Mouse (Mus musculus) forebrain, embryonic 11.5 days (tissue): Measurements from ENCODE around the gene Atg9a. TPM values are rescaled to one million over a fixed set of nuclear protein-coding genes. Genes with fewer than 3 reads are reported as not detected.

Experiments
- ATAC-seq: fragments of 200-750 bp; cut with Nextera tagmentation; replicated peaks from 2 replicates; pipeline ENCODE4 v1.8.0; 2017; ENCODE audit warnings: moderate TSS enrichment; ENCODE audit not compliant: low FRiP score
- DNase-seq: peaks from one replicate; pipeline ENCODE4 v3.0.0-alpha.2; 2017; ENCODE audit warnings: low spot score
- H3K27ac ChIP-seq: fragments of 300-500 bp; sonication (generic); 2 replicates; pipeline ENCODE4 v1.5.1; 2014; ENCODE audit warnings: low read depth, low read length
- H3K27me3 ChIP-seq: fragments of 300-500 bp; sonication (generic); 2 replicates; pipeline ENCODE4 v1.6.1; 2014; ENCODE audit warnings: mild to moderate bottlenecking, low read length, mixed read lengths; ENCODE audit not compliant: control insufficient read depth, insufficient read depth
- H3K36me3 ChIP-seq: fragments of 300-500 bp; sonication (generic); 2 replicates; pipeline ENCODE4 v1.6.1; 2014; ENCODE audit warnings: mild to moderate bottlenecking, low read length, moderate library complexity, mixed read lengths; ENCODE audit not compliant: control insufficient read depth, insufficient read depth
- H3K4me1 ChIP-seq: fragments of 300-500 bp; sonication (generic); replicated peaks from 2 replicates; pipeline ENCODE4 v1.6.1; 2014; ENCODE audit warnings: low read length, mixed read lengths; ENCODE audit not compliant: control insufficient read depth, insufficient read depth
- H3K4me2 ChIP-seq: fragments of 300-500 bp; sonication (generic); 2 replicates; pipeline ENCODE4 v1.6.1; 2014; ENCODE audit warnings: low read depth, mild to moderate bottlenecking, low read length, moderate library complexity, mixed read lengths; ENCODE audit not compliant: severe bottlenecking
- H3K4me3 ChIP-seq: fragments of 300-500 bp; sonication (generic); 2 replicates; pipeline ENCODE4 v1.5.1; 2014; ENCODE audit warnings: low read depth, low read length
- H3K9ac ChIP-seq: fragments of 300-500 bp; sonication (generic); 2 replicates; pipeline ENCODE4 v1.6.1; 2014; ENCODE audit warnings: low read length
- H3K9me3 ChIP-seq: fragments of 300-500 bp; sonication (generic); 2 replicates; pipeline ENCODE4 v1.6.1; 2016; ENCODE audit warnings: low read length, mixed read lengths; ENCODE audit not compliant: control insufficient read depth
- WGBS: fragments of 180-500 bp; shearing (Covaris S2); extraction: QIAGEN DNeasy Blood & Tissue Kit; methylation state at CpG from one replicate; pipeline ENCODE4 v1.1.7; 2014; 5-methylcytosine and 5-hydroxymethylcytosine counted together
- polyA plus RNA-seq: library from polyadenylated mRNA; unstranded; fragments of >200 nt; fragmentation: Nextera tagmentation; extraction: Ambion mirVana; gene quantifications from 2 replicates; pipeline ENCODE4 v1.2.1, GENCODE M21; 2014

Gene Atg9a
- polyA plus RNA-seq, 1 experiment from 2014 or later = 23.5 TPM

DNA sequence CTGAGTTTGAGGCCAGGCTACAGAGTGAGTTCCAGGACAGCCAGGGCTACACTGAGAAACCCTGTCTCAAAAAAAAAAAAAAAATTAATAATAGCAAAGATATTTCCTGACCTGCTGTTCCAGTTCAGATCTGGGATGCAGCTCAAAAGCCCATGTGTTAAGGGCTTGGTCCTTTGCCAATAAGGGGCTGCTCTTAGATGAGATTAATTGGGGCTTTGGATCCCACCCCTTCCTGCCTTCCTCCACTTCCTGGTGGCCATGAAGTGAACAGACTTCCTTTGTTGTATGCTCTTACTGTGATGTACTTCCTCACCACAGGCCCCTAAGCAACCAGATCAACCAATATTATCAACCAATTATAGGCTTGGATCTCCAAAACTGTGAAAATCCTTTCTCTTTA is 4.9 kb downstream of the Atg9a start:
- peaks cover 5% of the 10 kb centered on the region; the same call in 1 of the 2 replicates for H3K4me1 ChIP-seq
- H3K27me3 ChIP-seq = no peaks in the 10 kb centered on the region
- H3K4me3 ChIP-seq = no peak overlapping the region
- DNase-seq (no peak), ATAC-seq (no peak)
- no peak overlapping the region for H3K9ac ChIP-seq
- no peaks in the 10 kb centered on the region for H3K9me3 ChIP-seq
- no peaks in the 10 kb centered on the region; the same call in 1 of the 2 replicates for H3K36me3 ChIP-seq
- no peak overlapping the region for H3K27ac ChIP-seq
- H3K4me2 ChIP-seq = no peak overlapping the region

DNA sequence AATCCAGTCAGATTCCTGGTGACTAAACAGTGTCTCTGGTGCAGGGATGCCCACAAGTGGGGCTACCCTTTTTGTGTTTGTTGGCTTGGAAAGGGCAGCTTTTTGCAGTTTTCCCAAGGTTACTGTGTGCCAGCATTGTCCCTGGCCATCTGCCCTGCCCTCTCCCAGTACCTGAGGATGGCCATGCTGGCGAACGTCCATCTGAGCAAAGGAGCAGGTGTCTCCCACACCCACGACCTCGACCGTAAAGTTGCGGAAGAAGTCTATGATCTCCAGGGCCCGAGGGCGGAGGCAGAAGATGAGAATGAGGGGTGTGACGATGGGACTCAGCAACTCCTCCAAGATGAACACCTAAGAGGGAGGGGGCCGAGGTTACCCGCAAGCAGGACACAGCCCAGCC is 6.5 kb downstream of the Atg9a start:
- H3K27me3 ChIP-seq = no peaks in the 10 kb centered on the region
- peak; percentile 6 for DNase-seq
- no peaks in the 10 kb centered on the region for H3K9me3 ChIP-seq
- H3K36me3 ChIP-seq = no peaks in the 10 kb centered on the region; the same call in 1 of the 2 replicates
- no peak overlapping the region for H3K27ac ChIP-seq
- H3K4me2 ChIP-seq = no peak overlapping the region
- H3K4me3 ChIP-seq = no peak overlapping the region
- no peak overlapping the region for H3K9ac ChIP-seq
- 95% methylated on average over 11 of the region's 11 CpGs for WGBS
- no peak for ATAC-seq
- H3K4me1 ChIP-seq = no peaks in the 10 kb centered on the region; the same call in 1 of the 2 replicates

DNA sequence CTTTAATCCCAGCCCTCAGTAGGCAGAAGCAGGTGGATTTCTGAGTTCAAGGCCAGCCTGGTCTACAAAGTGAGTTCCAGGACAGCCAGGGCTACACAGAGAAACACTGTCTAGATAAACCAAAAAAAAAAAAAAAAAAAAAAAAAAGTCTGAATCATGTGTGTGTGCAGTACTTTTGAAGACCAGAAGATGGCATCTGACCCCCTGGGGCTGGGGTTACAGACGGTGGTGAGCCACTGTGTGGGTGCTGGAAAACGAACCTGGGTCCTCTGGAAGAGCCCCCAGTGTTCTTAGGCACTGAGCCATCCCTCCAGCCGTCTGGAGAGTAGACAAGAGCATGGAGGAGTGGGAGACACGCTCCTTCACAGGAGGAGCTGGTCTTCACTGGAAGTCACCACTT is 9.8 kb downstream of the Atg9a start:
- Histone ChIP-seq H3K4me3 (no peak overlapping the region), H3K4me2 (no peak overlapping the region), H3K4me1 (peaks cover 8% of the 10 kb centered on the region; the same call in 1 of the 2 replicates), H3K9ac (no peak overlapping the region), H3K27ac (no peak overlapping the region), H3K36me3 (no peaks in the 10 kb centered on the region; the same call in 1 of the 2 replicates), H3K27me3 (no peaks in the 10 kb centered on the region), H3K9me3 (no peaks in the 10 kb centered on the region)
- WGBS = 79% methylated on average over 4 of the region's 4 CpGs
- no peak for ATAC-seq
- no peak for DNase-seq

DNA sequence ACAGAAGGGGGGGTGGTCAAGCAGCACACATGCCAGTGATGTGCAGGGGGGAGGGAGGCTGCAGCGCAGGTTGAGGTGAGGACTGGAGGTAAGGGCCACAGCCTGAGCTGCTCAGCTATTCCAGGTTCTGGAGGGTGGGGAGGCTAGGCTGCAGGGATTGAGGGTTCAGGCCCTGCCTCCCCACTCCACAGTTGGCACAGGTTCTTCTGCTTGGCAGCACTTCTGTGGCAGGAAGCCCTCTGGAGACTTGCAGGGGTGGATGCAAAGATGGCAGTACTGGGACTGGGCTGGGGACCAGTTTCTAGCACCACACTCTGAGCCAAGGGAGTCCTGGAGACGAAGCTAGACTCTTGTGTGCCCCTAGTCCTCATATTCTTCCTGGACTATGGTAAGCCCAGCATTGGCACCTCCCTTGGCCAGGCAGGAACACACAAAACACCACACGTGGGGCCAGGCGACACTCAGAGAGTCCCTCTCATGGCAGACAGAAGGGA is 10.6 kb downstream of the Atg9a start:
- Histone ChIP-seq H3K9ac (no peak overlapping the region), H3K36me3 (no peaks in the 10 kb centered on the region; the same call in 1 of the 2 replicates), H3K4me2 (no peak overlapping the region), H3K27ac (no peak overlapping the region), H3K4me3 (no peak overlapping the region), H3K4me1 (peaks cover 8% of the 10 kb centered on the region; the same call in 1 of the 2 replicates), H3K9me3 (no peaks in the 10 kb centered on the region), H3K27me3 (no peaks in the 10 kb centered on the region)
- DNase-seq = no peak
- 86% methylated on average over 4 of the region's 4 CpGs for WGBS
- no peak for ATAC-seq

DNA sequence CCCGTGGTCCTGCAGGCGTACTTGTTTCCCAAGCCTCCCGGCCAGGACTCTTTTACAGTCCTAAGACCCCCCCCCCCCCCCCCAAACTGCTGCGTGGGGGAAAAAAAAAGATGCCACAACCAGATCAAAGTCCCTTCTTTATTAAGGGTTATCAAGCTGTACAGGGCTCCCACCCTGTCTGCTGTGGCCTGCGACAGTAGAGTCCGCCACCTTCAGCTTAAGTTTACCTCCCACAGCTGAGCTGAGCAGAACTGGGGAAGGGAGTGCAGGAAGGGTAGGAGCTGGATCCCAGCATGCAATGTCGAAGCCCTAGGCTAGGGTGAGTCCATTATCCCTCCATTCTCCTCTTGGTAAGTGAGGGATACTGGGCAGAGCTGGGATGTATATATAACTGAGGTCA is 11.3 kb downstream of the Atg9a start:
- no peak overlapping the region for H3K27ac ChIP-seq
- WGBS = 35% methylated on average over 7 of the region's 7 CpGs

DNA sequence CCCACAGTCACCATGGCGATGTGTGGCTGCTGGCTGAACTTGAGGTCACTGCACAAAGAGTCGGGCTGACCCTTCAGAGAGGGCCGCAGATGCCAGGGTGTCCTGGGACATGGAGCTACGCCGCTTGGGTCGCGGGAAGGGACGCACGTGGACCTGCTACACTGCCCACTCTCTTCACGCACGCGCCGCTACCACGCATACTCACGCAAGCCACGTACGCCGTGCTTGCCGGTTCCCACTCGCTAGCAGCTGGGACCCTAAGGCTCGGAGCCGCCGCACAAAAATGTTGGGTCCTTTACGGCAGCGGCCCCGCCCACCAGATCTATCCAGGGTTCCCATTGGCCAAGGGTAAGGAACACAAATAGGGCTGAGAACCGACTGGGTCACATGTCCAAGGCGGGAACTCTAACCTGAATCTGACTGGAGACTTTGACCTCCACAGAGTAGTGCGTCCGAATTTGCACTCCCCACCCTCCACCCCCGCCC is 11.8 kb downstream of the Atg9a start, which contains the start of gene Abcb6:
Gene Abcb6, minus strand, starts transcription at position 288 of the 486 bp plus-strand sequence.
- H3K4me1 ChIP-seq = peaks cover 8% of the 10 kb centered on the region; the same call in 1 of the 2 replicates
- peak within 1 kb of the TSS; percentile 56 for H3K4me3 ChIP-seq
- peak within 1 kb of the TSS; percentile 12; the same call in 1 of the 2 replicates for H3K27ac ChIP-seq
- H3K9me3 ChIP-seq = no peaks in the 10 kb centered on the region
- ATAC-seq (peak; percentile 92), DNase-seq (peak; percentile 92)
- H3K9ac ChIP-seq = peak within 1 kb of the TSS; percentile 68
- H3K27me3 ChIP-seq = no peaks in the 10 kb centered on the region
- H3K4me2 ChIP-seq = peak within 1 kb of the TSS; percentile 98
- H3K36me3 ChIP-seq = no peaks in the 10 kb centered on the region; the same call in 1 of the 2 replicates
- under 1% methylated on average over 31 of the region's 31 CpGs for WGBS

More for the DNA sequence above, 11.3 kb downstream of the Atg9a start:
- H3K4me2 ChIP-seq = peak overlapping the region; percentile 98
- H3K36me3 ChIP-seq = no peaks in the 10 kb centered on the region; the same call in 1 of the 2 replicates
- peak overlapping the region; percentile 12; the same call in 1 of the 2 replicates for H3K9ac ChIP-seq
- H3K4me1 ChIP-seq = peaks cover 8% of the 10 kb centered on the region; the same call in 1 of the 2 replicates
- no peaks in the 10 kb centered on the region for H3K27me3 ChIP-seq
- peak overlapping the region; percentile 56; the same call in 1 of the 2 replicates for H3K4me3 ChIP-seq
- H3K9me3 ChIP-seq = no peaks in the 10 kb centered on the region
- no peak for ATAC-seq
- no peak for DNase-seq

DNA sequence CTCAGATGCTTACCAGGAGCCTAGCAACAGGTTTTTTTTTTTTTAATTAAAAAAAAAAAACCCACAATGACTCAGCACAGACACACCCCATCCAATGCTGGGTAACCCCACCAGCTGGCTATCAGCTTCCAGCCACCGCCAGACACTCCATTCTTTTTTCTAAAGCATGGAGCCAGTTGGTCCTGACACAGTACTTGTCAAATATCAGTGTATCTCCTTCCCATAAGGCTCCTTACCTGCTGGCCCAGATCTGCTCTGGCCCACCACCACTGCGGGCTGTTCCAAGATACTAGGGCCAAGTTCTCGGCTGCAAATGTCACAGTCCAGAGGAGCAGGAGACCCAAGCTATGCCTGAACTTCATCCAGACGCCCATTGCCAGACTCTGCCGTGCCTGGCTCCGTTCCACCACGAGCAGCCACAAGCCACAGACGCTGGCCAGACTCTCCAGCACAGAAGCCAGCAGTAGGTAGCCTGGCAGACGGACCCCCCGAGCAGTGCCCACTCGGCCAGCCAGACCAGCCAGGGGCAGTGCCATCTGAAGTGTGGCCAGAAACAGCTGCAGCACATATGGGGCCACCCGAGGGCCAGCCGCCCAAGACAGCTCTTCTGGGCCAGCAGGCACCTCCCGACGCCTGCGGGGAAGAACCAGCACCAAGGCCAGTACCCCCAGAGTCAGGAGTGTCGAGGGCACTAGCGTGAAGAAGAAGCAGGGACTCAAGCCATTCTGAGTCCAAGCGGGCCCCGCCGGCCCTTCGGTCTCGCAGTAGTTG is 12.5 kb downstream of the Atg9a start:
- H3K27me3 ChIP-seq = no peaks in the 10 kb centered on the region
- H3K4me1 ChIP-seq = peaks cover 8% of the 10 kb centered on the region; the same call in 1 of the 2 replicates
- ATAC-seq (no peak; the same call in none of the 2 replicates), DNase-seq (no peak)
- 14% methylated on average over 23 of the region's 23 CpGs for WGBS
- H3K9me3 ChIP-seq = no peaks in the 10 kb centered on the region
- H3K27ac ChIP-seq = peak overlapping the region; percentile 12; the same call in 1 of the 2 replicates
- H3K4me2 ChIP-seq = peak overlapping the region; percentile 98
- H3K36me3 ChIP-seq = no peaks in the 10 kb centered on the region; the same call in 1 of the 2 replicates
- H3K4me3 ChIP-seq = peak overlapping the region; percentile 56
- peak overlapping the region; percentile 68 for H3K9ac ChIP-seq
